Mouse (Mus musculus) brain, embryonic 14.5 days (tissue): ENCODE results near the gene Clstn2. TPM values are rescaled to one million over a fixed set of nuclear protein-coding genes. Genes with fewer than 3 reads are reported as not detected.

Experiments used
- DNase-seq: peaks from one replicate; pipeline ENCODE4 v3.0.0-alpha.2; 2011; ENCODE audit warnings: low read depth
- CTCF ChIP-seq: fragments of 200-500 bp; IDR thresholded peaks from 2 replicates; pipeline ENCODE4 v1.5.1; 2012; ENCODE audit warnings: inconsistent platforms, mild to moderate bottlenecking, moderate library complexity, borderline replicate concordance; ENCODE audit not compliant: insufficient read depth, insufficient read length; ENCODE audit errors: extremely low read depth
- POLR2A ChIP-seq: fragments of 200-500 bp; IDR thresholded peaks from 2 replicates; pipeline ENCODE4 v1.6.1; 2012; ENCODE audit warnings: mild to moderate bottlenecking, inconsistent platforms, borderline replicate concordance; ENCODE audit not compliant: poor library complexity, insufficient read depth, insufficient read length, severe bottlenecking; ENCODE audit errors: extremely low read depth
- polyA plus RNA-seq: library from polyadenylated mRNA; depleted of rRNA; stranded (reverse); fragments of >200 nt; gene quantifications from 2 replicates; pipeline ENCODE4 v1.2.3, GENCODE M21; 2012

The Clstn2 gene
- polyA plus RNA-seq, 1 experiment = 25.1 TPM

DNA sequence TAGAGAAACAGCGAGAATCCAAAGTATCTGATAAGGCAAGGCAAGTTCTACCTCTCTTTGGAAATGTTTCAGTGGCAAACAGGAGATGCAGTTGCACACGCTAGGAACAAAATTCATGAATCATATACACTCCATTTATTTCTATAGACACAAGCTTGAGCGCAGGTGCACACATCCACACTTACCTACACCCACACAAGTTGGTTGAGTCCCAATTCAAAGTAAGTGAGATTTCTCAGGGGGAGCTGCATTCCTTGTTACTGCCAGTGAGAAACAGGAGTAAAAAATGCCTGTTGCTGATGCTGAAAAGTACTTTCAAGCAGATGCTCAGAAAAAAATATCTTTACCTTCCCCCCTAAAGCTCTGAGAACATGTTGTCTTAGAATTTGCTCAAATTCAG, 149.6 kb downstream of the Clstn2 start:
- no peak for DNase-seq
- no peak for TF ChIP-seq CTCF
- TF ChIP-seq POLR2A = no peak

DNA sequence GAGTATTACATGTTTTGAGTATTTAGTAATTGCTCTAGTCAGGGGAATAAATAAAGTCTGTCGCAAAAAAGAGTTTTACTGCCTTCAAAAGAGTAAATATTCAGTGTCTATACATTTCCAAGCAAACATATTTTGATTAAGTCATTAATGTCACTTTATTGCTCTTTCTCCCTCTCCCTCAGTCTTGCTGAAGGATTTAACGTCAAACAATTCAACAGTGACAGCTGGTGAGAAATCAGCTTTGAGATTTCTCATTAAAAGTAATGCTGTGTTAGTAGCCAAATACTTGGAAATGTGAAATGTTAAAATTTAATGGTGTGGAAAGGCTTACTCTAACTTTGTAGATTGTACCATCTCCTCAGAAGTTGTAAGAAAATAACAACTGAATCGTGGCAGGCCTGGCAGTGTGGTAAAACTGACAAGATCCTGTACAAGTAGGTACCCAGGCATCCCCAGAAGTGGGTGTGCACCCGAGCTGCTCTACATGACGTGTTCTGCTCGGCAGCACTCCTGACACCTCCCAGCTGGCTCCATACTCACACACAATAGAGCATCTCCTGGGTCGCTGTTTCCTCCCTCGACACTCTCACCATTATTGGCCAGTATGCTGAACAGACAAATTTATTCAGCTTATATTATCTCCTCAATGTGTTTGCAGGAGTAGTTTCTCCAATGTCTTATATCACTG, 165.8 kb downstream of the Clstn2 start:
- TF ChIP-seq CTCF = no peak
- no peak for TF ChIP-seq POLR2A
- DNase-seq = peak; percentile 59

DNA sequence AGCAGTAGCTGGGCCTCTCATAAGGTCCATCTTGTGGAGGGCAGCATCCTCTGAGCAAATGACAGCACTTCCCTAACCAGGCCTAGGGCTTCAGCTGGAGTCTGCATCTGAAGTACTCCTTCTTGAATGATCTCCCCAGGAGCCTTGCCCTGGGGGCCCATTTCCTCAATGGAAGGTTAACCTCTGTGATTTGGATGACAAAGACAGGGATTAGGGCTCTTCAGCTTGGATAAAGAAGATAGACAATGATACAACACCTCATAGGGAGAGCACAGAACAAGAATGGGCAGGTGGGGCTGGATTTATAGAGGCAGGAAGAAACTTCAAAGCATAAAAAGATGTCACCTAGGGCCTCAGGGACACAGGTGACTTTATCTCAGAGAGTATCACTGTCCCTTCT, 180.1 kb downstream of the Clstn2 start:
- DNase-seq = no peak
- TF ChIP-seq POLR2A (no peak), CTCF (no peak)

DNA sequence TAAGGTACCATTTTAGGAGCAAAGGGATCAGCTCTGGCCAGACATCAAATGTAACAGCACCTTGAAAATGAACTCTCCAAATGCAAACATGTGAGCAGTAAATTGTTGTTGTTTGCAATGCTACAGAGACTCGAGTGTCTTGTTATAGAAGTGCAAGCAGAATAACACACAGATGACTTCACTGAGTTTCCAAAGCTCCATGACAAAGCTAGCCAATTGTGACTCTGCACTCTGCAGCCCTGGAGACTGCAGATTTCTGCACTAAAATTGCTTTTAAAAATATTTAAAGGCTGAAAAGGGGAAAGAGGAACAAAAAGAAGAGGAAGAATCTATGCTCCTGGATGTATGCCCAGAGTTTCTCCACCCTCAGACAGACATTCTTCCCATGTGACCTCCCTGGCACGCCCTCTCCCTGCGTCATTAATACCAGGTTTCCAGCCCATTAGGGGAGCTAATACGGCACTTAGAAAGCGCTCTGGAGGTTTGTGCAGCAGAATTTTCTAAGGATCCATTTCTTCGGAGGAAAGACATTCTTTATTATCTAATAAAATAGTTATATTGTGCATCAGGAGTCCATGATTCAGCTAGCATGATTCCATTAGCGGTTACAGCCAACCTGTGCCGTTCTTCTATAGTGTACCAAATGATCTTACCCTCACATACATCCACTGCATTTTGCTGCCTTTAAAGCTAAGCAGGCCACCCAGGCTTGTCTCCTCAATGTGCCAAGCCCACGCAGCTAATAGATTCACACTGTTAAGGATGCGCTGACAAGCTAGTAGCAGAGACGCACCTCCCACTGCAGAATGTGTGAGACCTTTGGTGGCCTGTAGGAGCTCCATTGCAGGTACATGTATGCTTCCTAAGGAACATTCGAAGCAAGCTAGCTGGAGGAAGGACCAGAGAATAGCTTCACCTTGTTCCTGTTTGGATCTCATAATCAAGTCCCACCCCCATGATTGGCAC, 184.8 kb downstream of the Clstn2 start:
- peak; percentile 74 for DNase-seq
- TF ChIP-seq CTCF (no peak), POLR2A (no peak)

DNA sequence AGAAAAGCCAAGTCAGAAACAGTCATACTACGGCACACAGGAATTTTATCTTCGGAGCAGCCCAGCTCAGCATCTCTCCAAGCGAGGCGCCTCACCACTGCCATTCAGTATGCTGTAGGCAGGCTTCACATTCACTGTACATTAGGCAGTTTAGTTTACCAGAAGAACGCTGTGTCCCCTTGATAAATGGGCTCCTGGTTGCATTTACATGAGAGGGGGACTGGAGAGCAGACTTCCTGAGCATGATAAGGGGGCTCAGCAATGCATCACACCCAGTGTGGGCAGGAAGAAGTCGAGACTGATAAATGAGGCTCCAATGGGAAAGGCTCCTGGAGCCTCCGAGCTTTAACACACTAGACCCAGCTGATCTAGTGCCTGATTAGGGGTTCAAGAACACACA, 190.9 kb downstream of the Clstn2 start:
- TF ChIP-seq POLR2A (no peak), CTCF (no peak)
- no peak for DNase-seq

DNA sequence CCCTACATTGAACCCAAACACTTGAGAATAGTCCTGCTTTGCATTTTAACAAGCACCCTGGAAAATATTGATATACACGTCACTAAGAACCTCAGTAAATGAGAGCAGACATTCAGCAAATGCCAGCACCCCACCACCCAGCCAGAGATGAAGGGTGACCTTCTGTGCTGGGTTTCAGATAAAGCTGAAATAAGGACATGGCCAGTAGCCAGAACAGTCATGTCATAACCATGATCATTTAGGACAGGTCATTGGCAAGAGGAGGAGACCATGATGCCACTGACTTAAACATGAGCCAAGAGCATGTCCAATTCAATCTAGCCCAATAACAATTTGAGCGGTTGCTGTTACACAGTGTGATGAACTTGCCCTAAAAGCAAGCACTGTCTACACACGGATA, 201.8 kb downstream of the Clstn2 start:
- TF ChIP-seq CTCF (no peak), POLR2A (no peak)
- no peak for DNase-seq

DNA sequence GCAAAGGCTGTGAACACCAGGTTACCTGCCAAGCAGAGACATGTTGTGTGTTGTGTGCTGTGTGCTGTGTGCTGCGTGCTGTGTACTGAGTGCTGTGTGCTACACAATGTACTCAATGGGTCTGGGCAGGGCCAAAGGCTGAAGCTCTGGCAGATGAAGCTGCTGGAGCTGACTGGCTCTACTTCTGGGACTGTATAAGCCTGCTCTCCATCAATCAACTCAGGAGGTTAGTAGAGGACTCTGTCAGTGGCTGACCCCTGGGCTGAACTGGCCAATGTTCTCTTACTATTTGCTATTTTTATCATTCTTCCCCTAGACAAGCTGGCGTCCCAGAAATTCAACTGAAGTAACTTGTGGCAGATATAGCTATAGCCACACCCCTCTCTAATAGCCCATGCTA, 203.1 kb downstream of the Clstn2 start:
- no peak for DNase-seq
- TF ChIP-seq CTCF = no peak
- no peak for TF ChIP-seq POLR2A

DNA sequence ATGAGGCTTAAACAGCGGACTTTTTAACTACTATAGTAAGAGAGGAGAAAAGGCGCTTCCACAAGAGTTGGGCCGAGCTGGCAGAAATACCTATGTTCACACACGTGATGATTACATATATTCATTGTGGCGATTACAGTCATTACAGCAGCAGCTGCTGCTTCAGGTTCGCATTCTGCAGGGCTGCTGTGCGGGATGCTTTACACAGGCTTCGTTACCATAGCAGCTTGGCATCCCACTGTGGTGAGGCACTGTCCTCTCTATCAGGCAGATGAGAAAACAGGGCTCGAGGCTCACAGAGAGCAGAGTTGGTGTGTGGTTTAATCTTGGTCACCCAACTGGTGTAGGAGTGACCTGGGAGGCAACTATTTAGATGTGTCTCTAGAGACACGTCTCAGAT, 205.3 kb downstream of the Clstn2 start:
- DNase-seq = peak; percentile 72
- no peak for TF ChIP-seq CTCF
- no peak for TF ChIP-seq POLR2A

DNA sequence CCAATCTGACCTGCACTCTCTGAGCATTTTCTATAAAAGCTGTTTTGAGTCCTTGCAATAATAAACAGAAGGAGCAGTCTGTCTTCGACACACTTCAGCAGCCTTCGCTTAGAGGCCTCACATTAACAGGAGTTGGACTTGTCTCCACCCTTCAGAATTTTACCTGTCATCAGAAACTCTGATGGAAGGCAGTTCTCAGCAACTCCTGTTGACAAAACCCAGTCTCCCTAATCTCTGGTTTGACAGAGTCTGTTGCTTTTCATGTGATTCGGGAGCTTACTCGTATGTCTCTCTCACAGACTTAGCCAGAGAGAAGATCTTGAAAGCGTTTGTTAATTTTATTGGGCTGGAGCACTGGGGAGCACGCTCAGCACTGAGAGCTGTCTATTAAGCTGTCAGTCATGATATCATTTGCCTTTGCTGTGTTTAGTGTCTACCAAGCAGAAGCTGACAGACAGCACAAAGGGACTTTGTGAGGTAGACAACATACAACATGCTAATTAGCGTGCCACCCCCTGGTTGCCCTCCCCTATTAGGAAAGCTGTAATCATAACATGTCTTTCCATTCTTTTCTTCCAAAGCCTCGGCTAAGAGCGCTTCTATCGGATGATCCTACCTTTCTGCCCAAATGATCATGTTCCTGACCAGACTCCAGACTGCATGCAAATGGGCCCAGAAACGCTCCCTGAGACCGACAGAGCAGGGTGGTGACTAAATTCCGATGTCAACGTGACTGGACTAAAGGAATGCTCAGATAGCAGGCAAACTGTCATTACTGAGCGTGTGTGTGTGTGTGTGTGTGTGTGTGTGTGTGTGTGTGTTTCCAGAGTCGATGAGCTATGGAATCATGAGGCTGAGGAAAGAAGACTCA, 206.7 kb downstream of the Clstn2 start:
- DNase-seq = peak; percentile 81
- TF ChIP-seq POLR2A (no peak), CTCF (no peak)

DNA sequence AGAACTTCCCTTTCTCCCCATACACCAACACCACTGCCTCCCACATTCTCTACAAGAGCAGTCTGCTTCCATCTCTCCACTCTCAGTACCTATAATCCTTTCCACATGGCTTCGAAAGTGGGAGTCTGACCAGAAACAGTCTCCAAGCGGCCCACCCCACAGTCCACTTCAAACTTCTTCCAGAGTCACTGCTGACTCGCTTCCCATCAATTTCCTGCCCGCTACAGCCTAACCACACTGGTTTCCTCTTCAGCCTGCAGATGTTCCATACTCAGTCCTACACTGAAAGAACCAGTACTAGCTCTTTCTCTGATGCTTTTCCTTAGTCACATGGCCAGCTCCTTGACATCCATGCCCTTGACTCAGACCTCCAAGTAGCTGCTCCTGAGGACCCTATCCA, 215.9 kb downstream of the Clstn2 start:
- no peak for DNase-seq
- TF ChIP-seq POLR2A (no peak), CTCF (no peak)
